Mouse (Mus musculus): Measurements from ENCODE around the gene Pappa2.

The Pappa2 gene

DNA sequence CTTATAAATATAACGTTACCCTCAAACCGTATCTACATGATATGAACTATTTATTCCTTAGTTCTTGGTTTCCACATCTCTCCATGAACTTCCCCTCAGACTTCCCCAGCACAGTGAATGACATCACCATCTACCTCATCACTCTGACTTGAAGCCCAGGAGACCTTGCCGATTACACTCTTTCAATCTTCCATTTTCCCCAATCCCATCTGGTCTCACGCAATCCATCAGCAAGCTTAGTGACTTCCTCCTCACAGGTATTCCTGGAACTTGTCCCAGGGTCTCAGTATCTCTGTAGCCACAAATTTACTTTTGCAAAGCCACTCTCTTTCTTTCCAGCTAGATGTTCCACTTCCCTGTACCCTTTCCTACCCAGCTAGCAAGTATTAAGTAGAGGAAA lies 209.5 kb downstream of the Pappa2 start:
- in situ Hi-C loops (cut with MboI; ENCODE audit: unreplicated experiment in 2 of 2) = no loop called here

DNA sequence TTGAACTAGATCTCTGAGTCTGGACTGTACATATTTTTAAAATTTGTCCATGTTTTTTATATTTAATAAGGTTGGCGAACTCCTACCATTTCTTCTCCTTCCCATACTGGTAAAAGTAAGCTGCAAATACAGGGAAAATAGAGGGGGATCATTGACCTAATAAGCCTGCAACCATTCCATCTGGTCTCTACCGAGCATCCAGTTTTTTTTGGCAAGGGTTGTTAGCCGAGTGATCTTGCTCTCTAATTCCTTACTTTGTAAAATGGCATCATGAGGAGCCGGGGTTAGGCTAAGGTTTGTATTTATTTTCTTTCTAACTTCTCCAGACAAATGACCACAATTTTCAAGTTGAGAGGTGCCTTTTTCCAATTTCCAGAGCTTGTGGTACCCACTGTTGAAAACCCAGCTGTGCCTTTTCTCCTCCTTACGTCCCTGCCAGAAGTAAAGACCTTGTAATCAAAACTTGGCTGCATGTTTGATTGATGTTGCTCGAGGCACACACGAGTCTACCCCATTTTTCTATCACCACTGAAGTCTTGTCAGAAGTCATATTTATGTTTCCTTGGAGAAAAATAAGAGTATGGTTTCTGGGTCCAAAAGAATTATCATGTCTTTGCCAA lies 210.1 kb downstream of the Pappa2 start:
- in situ Hi-C loops (cut with MboI; ENCODE audit: unreplicated experiment in 2 of 2) = no loop called here

- in situ Hi-C loops (cut with MboI; ENCODE audit: unreplicated experiment in 2 of 2) = no loop called here
Measured at GRCm38 (mm10) chr1:158765842-158766241, 214.4 kb downstream of the Pappa2 start.

- in situ Hi-C loops (cut with MboI; ENCODE audit: unreplicated experiment in 2 of 2) = no loop called here
Measured at GRCm38 (mm10) chr1:158764727-158765126, 215.6 kb downstream of the Pappa2 start.

DNA sequence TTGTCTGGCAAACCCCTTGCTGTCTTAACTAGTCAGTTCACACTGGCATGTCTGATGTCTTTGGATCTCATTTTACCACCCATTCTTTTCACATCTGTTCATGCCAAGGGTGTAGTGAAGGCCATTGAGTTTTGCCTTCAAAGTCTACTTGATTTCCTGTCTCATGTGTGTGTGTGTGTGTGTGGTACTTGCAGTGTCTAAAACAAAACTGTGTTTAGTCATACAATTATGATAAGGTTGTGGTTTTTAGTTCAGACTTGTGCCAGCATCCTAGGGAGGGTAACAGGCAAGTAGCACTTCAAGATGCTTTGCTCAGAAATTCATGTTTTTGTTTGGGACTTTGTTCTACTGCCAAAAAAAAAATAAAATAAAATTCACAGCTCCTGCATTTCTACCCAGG lies 216.1 kb downstream of the Pappa2 start:
- in situ Hi-C loops (cut with MboI; ENCODE audit: unreplicated experiment in 2 of 2) = no loop called here

DNA sequence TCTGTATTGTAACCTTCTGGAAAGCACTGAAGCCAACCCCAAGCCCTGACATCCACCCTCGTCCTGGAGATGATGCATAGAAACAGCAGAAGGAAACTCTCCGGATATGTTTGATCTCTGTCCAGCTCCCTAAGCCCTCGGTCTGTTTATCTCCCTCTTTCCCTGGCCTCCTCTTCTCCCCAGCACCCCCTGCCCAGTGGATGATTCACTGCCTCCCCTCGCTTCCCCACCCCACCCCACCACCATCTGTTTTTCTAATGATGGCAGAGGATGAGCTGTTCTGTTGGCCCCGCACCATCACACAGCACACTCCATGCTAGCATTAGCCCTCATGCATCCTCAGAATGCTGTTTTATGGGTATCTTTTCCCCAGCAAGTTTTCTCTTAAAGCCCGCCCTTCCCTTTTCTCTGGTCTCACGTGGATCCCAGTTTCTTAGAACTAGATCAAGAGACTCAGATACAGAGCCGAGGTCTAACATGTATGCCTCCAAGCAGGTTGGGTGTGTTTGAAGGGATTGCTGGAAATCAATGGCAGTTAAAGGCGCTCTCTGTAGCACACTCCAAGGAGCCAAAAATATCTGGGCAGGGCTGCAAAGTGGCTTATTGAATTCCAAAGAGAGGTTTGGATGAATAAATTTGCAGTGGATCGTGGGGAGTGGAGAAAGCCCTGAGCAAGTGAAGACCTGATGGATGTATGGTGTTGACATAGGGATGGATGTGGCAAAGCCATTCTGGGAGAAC lies 231.8 kb downstream of the Pappa2 start:
- in situ Hi-C loops (cut with MboI; ENCODE audit: unreplicated experiment in 2 of 2) = no loop called here

- in situ Hi-C loops (cut with MboI; ENCODE audit: unreplicated experiment in 2 of 2) = no loop called here
Measured at GRCm38 (mm10) chr1:158741449-158741848, 238.8 kb downstream of the Pappa2 start.

DNA sequence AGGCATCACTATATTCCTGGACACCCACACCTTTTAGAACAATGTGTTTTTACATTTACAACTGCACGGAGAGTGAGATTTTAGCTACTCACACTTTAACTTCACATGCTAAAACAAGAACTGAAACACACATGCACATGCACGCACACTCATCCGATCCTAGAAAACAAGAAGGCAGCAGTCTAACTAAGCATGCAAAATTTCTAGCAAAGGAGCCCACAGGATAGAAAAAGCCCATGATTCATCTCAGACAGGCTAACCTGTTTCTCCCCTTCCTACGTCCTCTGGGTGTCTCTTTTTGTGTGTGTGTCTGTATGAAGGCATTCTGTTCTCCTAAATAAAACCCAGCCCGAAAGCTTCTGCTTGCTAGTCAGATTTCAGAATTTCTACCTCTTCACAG lies 239.3 kb downstream of the Pappa2 start:
- in situ Hi-C loops (cut with MboI; ENCODE audit: unreplicated experiment in 2 of 2) = no loop called here

DNA sequence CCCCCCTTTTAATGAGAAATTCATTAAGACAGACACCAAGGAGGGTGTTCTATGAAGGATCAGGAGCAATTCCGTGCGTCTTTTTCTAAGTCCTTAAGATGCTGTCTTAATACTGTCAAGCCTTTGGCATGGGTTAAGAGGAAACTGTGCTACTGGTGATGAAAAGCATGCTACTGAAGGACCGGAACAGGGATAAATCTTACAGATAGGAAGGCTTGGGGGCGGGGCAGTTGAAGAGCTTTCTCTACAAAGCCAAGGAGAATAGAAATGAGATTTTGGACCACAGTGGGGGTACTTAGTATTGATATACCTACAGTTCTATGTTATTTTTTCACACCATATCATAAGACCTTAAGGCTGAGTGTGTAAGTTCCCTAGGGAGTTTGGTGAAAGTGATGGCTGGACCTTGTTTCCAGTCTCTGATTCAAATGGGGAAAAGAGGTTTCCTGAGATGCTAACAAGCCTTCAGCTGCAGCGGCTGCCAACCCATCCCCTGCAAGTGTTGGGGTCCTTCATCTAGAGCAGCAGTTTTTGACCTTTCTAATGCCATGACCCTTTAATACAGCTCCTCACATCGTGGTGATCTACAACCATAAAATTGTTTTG lies 240.0 kb downstream of the Pappa2 start:
- in situ Hi-C loops (cut with MboI; ENCODE audit: unreplicated experiment in 2 of 2) = no loop called here

GRCm38 (mm10) chr1:158739132-158739919 lies 241.0 kb downstream of the Pappa2 start:
- in situ Hi-C loops (cut with MboI; ENCODE audit: unreplicated experiment in 2 of 2) = no loop called here

GRCm38 (mm10) chr1:158732868-158733496 lies 247.3 kb downstream of the Pappa2 start:
- in situ Hi-C loops (cut with MboI; ENCODE audit: unreplicated experiment in 2 of 2) = no loop called here

- in situ Hi-C loops (cut with MboI; ENCODE audit: unreplicated experiment in 2 of 2) = no loop called here
Measured at GRCm38 (mm10) chr1:158713301-158714095, 266.8 kb downstream of the Pappa2 start.

DNA sequence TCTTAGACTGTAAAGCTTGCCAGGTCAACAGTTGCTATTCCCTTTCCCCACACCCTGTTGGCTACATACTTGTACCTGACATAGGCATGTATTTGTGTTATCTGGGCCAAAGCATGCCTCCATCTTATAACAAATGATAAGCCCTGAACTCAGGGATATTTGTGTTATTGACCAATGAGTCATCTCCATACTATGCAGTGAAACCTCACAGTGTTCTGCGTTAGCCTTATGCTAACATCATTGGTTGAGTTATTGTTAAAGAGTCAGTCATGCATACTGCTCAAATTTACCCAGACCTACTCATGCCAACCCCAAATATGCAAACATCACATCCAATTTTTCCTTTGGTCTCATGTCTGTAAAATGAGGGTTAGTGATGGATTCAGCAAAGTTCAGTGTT lies 279.0 kb downstream of the Pappa2 start:
- in situ Hi-C loops (cut with MboI; ENCODE audit: unreplicated experiment in 2 of 2) = no loop called here

- in situ Hi-C loops (cut with MboI; ENCODE audit: unreplicated experiment in 2 of 2) = no loop called here
Measured at GRCm38 (mm10) chr1:158700147-158700546, 280.1 kb downstream of the Pappa2 start.

- in situ Hi-C loops (cut with MboI; ENCODE audit: unreplicated experiment in 2 of 2) = loop anchor here in 1 of 2 experiments (25.0 kb wide), 1 partner anchor 1188 kb away; no protein-coding TSS in a partner anchor
Measured at GRCm38 (mm10) chr1:158699276-158699675, 281.0 kb downstream of the Pappa2 start.

- in situ Hi-C loops (cut with MboI; ENCODE audit: unreplicated experiment in 2 of 2) = loop anchor here in 1 of 2 experiments (25.0 kb wide), 1 partner anchor 1189 kb away; no protein-coding TSS in a partner anchor
Measured at GRCm38 (mm10) chr1:158697859-158698569, 282.3 kb downstream of the Pappa2 start.

- in situ Hi-C loops (cut with MboI; ENCODE audit: unreplicated experiment in 2 of 2) = loop anchor here in 1 of 2 experiments (25.0 kb wide), 1 partner anchor 1190 kb away; no protein-coding TSS in a partner anchor
Measured at GRCm38 (mm10) chr1:158697423-158697822, 282.9 kb downstream of the Pappa2 start.

DNA sequence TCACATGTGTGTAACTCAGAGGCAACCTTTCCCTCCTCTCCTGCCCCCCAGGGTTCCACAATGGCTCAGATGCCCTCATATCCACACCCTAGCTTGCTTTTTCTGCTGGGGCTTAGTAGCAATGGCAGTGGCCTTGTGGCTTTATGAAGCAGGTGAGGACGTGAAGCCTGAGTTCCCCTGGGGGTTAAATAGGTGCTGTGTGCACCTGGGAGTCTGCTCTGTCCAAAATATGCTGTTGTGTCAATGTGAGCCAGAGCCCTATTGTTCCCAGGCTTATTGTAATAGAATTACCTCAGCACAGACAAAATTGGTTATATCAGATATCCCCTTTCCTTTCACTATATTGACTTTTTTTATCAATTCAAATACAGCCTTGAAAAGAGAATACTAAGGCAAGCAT lies 292.6 kb downstream of the Pappa2 start:
- in situ Hi-C loops (cut with MboI; ENCODE audit: unreplicated experiment in 2 of 2) = loop anchor here in 1 of 2 experiments (25.0 kb wide), 1 partner anchor 1200 kb away; no protein-coding TSS in a partner anchor
